In genomic region chr8:125995101-125995986, GRCm38 (mm10) we compare ENCODE assay signal across 8 mouse cellular contexts. TPM values are rescaled to one million over a fixed set of nuclear protein-coding genes. Genes with fewer than 3 reads are reported as not detected.
DNase-seq lines count a peak whose midpoint lies in the region; ATAC-seq and TF ChIP-seq lines count a peak whose summit lies in the region.

Gene Kcnk1 (plus strand): TSS chr8:125995170.

- H3K4me1 ChIP-seq in cerebellum, adult 2 months (ENCODE audit: control insufficient read depth, insufficient read depth, low read length): peaks cover 4% of the 10 kb centered on the region; the same call in 1 of the 2 replicates
- peaks cover 5% of the 10 kb centered on the region; the same call in 1 of the 2 replicates for H3K4me1 ChIP-seq in kidney, adult 2 months (ENCODE audit: control insufficient read depth, insufficient read depth, low read length)
- H3K4me1 ChIP-seq in limb, embryonic 10.5 days: peaks cover 24% of the 10 kb centered on the region
- peaks cover 20% of the 10 kb centered on the region for H3K4me1 ChIP-seq in midbrain, embryonic 13.5 days (replicated peaks)

- DNase-seq in WW6 (ENCODE audit: low read depth, low spot score): peak; percentile 58
- DNase-seq in cerebellum, adult 2 months: peak; percentile 93 to 94
- peak; percentile 65 for DNase-seq in forelimb bud, embryonic 11.5 days (ENCODE audit: low read depth, low spot score)
- DNase-seq in kidney, adult 2 months: peak; percentile 77
- DNase-seq in limb, embryonic 10.5 days (ENCODE audit: low spot score): peak; percentile 82
- peak; percentile 36 for DNase-seq in testis, postnatal 14 days (ENCODE audit: low spot score)

- no peak for TF ChIP-seq CTCF in cerebellum, adult 2 months (IDR thresholded peaks at IDR 0.05; ENCODE audit: borderline replicate concordance, insufficient read depth, low read depth, low read length)
- TF ChIP-seq CTCF in kidney, adult 2 months (conservative IDR thresholded peaks at IDR 0.05; ENCODE audit: insufficient read depth, insufficient read length, low read depth, low read length): no peak

- no peaks in the 10 kb centered on the region for H3K27me3 ChIP-seq in cerebellum, adult 2 months (ENCODE audit: control insufficient read depth, insufficient read depth, low read length)
- no peaks in the 10 kb centered on the region for H3K27me3 ChIP-seq in kidney, adult 2 months (replicated peaks; ENCODE audit: control insufficient read depth, insufficient read depth, low read length)
- peaks cover 65% of the 10 kb centered on the region for H3K27me3 ChIP-seq in limb, embryonic 10.5 days (ENCODE audit: low read depth, poor library complexity, severe bottlenecking)
- H3K27me3 ChIP-seq in midbrain, embryonic 13.5 days: peaks cover 58% of the 10 kb centered on the region

- peak within 1 kb of the TSS; percentile 87 for H3K4me2 ChIP-seq in midbrain, embryonic 13.5 days (replicated peaks)

- H3K27ac ChIP-seq in cerebellum, adult 2 months (ENCODE audit: insufficient read depth, low read length): peak within 1 kb of the TSS; percentile 97
- peak within 1 kb of the TSS; percentile 88 for H3K27ac ChIP-seq in kidney, adult 2 months (ENCODE audit: insufficient read depth, low read depth, low read length)
- peak within 1 kb of the TSS; percentile 75 for H3K27ac ChIP-seq in limb, embryonic 10.5 days
- H3K27ac ChIP-seq in midbrain, embryonic 13.5 days: peak within 1 kb of the TSS; percentile 59

- ATAC-seq in midbrain, embryonic 13.5 days: peak; percentile 84
- ATAC-seq in megakaryocyte-erythroid progenitor cell, adult 5-6 weeks (replicated peaks; ENCODE audit: low FRiP score, low TSS enrichment, poor library complexity, severe bottlenecking): no peak

- peak within 1 kb of the TSS; percentile 75 for H3K9ac ChIP-seq in midbrain, embryonic 13.5 days (replicated peaks)

- no peaks in the 10 kb centered on the region for H3K36me3 ChIP-seq in kidney, adult 2 months (ENCODE audit: control insufficient read depth, insufficient read depth, low read length)
- H3K36me3 ChIP-seq in limb, embryonic 10.5 days: no peaks in the 10 kb centered on the region
- no peaks in the 10 kb centered on the region for H3K36me3 ChIP-seq in midbrain, embryonic 13.5 days

- under 1% methylated on average over 73 of the region's 73 CpGs for WGBS in cerebellum, adult 2 months
- WGBS in kidney, adult 2 months: 2% methylated on average over 73 of the region's 73 CpGs
- under 1% methylated on average over 73 of the region's 73 CpGs for WGBS in limb, embryonic 10.5 days
- whole genome bisulfite sequencing in midbrain, embryonic 13.5 days: under 1% methylated on average over 73 of the region's 73 CpGs

- TF ChIP-seq POLR2A in cerebellum, adult 2 months (IDR thresholded peaks at IDR 0.05; ENCODE audit: borderline replicate concordance, insufficient read depth, low read length): peak; percentile 66; the same call in 1 of the 2 replicates
- TF ChIP-seq POLR2A in kidney, adult 2 months (IDR thresholded peaks at IDR 0.05; ENCODE audit: low read depth, low read length): no peak

- H3K9me3 ChIP-seq in limb, embryonic 10.5 days (replicated peaks): no peaks in the 10 kb centered on the region
- no peaks in the 10 kb centered on the region for H3K9me3 ChIP-seq in midbrain, embryonic 13.5 days

- peak within 1 kb of the TSS; percentile 89 for H3K4me3 ChIP-seq in cerebellum, adult 2 months (replicated peaks; ENCODE audit: insufficient read depth, low read depth, low read length)
- peak within 1 kb of the TSS; percentile 62 for H3K4me3 ChIP-seq in kidney, adult 2 months (ENCODE audit: insufficient read depth, low read depth, low read length)
- peak within 1 kb of the TSS; percentile 69 for H3K4me3 ChIP-seq in limb, embryonic 10.5 days
- peak within 1 kb of the TSS; percentile 57 for H3K4me3 ChIP-seq in midbrain, embryonic 13.5 days (replicated peaks)

RNA-seq across cellular contexts. Expression of gene Kcnk1, which starts in this region (rescaled TPM):
- polyA plus RNA-seq in cerebellum, adult 2 months (2012; rRNA removed): 206 and 213 TPM in 2 replicates
- polyA plus RNA-seq in kidney, adult 2 months (2012; rRNA removed): 91.2 and 123 TPM in 2 replicates
- 9.2 and 10.1 TPM in 2 replicates for polyA plus RNA-seq in limb, embryonic 10.5 days (2016; fragmentation: Nextera tagmentation; extraction: Ambion mirVana)
- 6.8 and 8.2 TPM in 2 replicates for polyA plus RNA-seq in midbrain, embryonic 13.5 days (2015; fragmentation: Nextera tagmentation; extraction: Ambion mirVana)
- not detected in 2 replicates for total RNA-seq in megakaryocyte-erythroid progenitor cell, adult 5-6 weeks (2014; fragmentation: Nextera tagmentation)
- total RNA-seq in megakaryocyte-erythroid progenitor cell, adult 5-6 weeks (2017): 1.2 TPM in 1 of 2 replicates, not detected in the other

Comparison
In these comparisons a context has a peak if more than half of its experiments do, and no peak if none do; other contexts are left out.
1. DNase-seq: peak in every context shown above with its lines; median percentile 94 in cerebellum, adult 2 months; 82 in limb, embryonic 10.5 days; 77 in kidney, adult 2 months; 65 in forelimb bud, embryonic 11.5 days; 58 in WW6; 36 in testis, postnatal 14 days.